Mouse (Mus musculus): ENCODE data around the gene Acp2. TPM values are rescaled to one million over a fixed set of nuclear protein-coding genes. Genes with fewer than 3 reads are reported as not detected.

Gene Acp2
- polyA plus RNA-seq, 1 experiment from 2014 or later, result 39.0 TPM

DNA sequence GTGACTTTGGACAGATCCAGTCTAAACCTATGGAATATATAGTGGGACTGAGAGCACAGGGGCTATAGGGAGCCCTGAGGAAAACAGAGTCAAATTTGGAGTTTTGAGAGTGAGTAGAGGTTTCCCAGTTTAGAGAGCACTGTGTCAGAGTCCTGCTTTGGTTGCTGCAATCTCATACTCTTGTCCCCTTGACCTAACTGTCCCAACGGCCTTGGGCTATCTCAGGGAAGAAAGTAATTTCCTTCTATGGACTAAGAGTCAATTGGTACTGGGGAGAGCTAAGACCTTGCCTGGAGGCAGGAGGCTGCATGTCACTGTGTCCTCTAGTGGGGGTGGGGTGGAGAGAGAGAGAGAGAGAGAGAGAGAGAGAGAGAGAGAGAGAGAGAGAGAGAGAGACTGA, 56.1 kb downstream of the Acp2 start:
- no peak overlapping the region for H3K27ac ChIP-seq (ENCODE audit: low read length)
- no peaks in the 10 kb centered on the region for H3K36me3 ChIP-seq (ENCODE audit: control insufficient read depth, insufficient read depth)
- no peaks in the 10 kb centered on the region for H3K9me3 ChIP-seq (ENCODE audit: control insufficient read depth, low read length)
- H3K9ac ChIP-seq (replicated peaks; ENCODE audit: low read depth, low read length), result no peak overlapping the region
- no peaks in the 10 kb centered on the region for H3K27me3 ChIP-seq (replicated peaks; ENCODE audit: control insufficient read depth, insufficient read depth, low read length)
- no peak for ATAC-seq
- no peak overlapping the region for H3K4me2 ChIP-seq (ENCODE audit: low read length)
- peaks cover 28% of the 10 kb centered on the region for H3K4me1 ChIP-seq (replicated peaks; ENCODE audit: control insufficient read depth, insufficient read depth, low read length)
- no peak overlapping the region for H3K4me3 ChIP-seq (replicated peaks; ENCODE audit: low read length)
- WGBS, result 73% methylated on average over 1 of the region's 1 CpGs

DNA sequence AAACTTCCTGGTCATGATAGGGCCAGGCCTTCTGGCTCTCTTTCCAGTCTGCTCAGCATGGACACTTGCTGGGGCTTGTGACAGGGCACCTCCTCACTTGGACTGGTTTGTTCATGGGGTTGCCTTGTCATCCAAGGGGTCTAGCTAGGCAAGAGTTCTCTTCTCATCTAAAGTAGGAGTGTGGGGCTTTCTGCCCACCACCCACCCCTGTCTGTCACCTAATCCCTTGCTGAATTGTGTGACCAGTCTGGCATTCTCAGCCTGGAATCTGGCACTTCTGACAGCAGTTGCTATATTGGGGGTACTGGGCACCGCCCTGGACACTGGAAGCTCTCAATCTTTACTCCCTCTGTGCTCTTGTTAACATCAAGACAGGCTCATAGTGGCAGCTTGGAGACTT, 56.8 kb downstream of the Acp2 start:
- no peak overlapping the region for H3K9ac ChIP-seq (replicated peaks; ENCODE audit: low read depth, low read length)
- H3K36me3 ChIP-seq (ENCODE audit: control insufficient read depth, insufficient read depth), result no peaks in the 10 kb centered on the region
- no peak overlapping the region for H3K27ac ChIP-seq (ENCODE audit: low read length)
- H3K4me3 ChIP-seq (replicated peaks; ENCODE audit: low read length), result no peak overlapping the region
- H3K9me3 ChIP-seq (ENCODE audit: control insufficient read depth, low read length), result no peaks in the 10 kb centered on the region
- H3K4me2 ChIP-seq (ENCODE audit: low read length), result no peak overlapping the region
- H3K4me1 ChIP-seq (replicated peaks; ENCODE audit: control insufficient read depth, insufficient read depth, low read length), result peaks cover 33% of the 10 kb centered on the region
- WGBS, result 95% methylated on average over 1 of the region's 1 CpGs
- no peak for ATAC-seq
- no peaks in the 10 kb centered on the region for H3K27me3 ChIP-seq (replicated peaks; ENCODE audit: control insufficient read depth, insufficient read depth, low read length)

Other genes starting within 250 kb of the Acp2 start
- gene Rapsn, start 167.3 kb upstream of the Acp2 start, polyA plus RNA-seq (2015; fragmentation: Nextera tagmentation; extraction: Ambion mirVana), result 0.51 and 0.86 TPM in 2 replicates
- gene Psmc3, start 148.9 kb upstream of the Acp2 start, polyA plus RNA-seq (2015; fragmentation: Nextera tagmentation; extraction: Ambion mirVana), result 236 and 238 TPM in 2 replicates
- gene Slc39a13, start 132.5 kb upstream of the Acp2 start, polyA plus RNA-seq (2015; fragmentation: Nextera tagmentation; extraction: Ambion mirVana), result 23.1 and 33.3 TPM in 2 replicates
- 1.7 and 1.9 TPM in 2 replicates for gene Spi1, start 120.5 kb upstream of the Acp2 start, polyA plus RNA-seq (2015; fragmentation: Nextera tagmentation; extraction: Ambion mirVana)
- not detected in 2 replicates for gene Mybpc3, start 84.7 kb upstream of the Acp2 start, polyA plus RNA-seq (2015; fragmentation: Nextera tagmentation; extraction: Ambion mirVana)
- 49.3 and 59.4 TPM in 2 replicates for gene Madd, start 19.0 kb upstream of the Acp2 start, polyA plus RNA-seq (2015; fragmentation: Nextera tagmentation; extraction: Ambion mirVana)
- gene Nr1h3, start 51 bp upstream of the Acp2 start, polyA plus RNA-seq (2015; fragmentation: Nextera tagmentation; extraction: Ambion mirVana), result 2.4 and 2.6 TPM in 2 replicates
- 16.6 and 17.0 TPM in 2 replicates for gene Ddb2, start 34.1 kb downstream of the Acp2 start, polyA plus RNA-seq (2015; fragmentation: Nextera tagmentation; extraction: Ambion mirVana)
- 19.2 and 20.4 TPM in 2 replicates for gene Pacsin3, start 53.1 kb downstream of the Acp2 start, polyA plus RNA-seq (2015; fragmentation: Nextera tagmentation; extraction: Ambion mirVana)
- gene Arfgap2, start 62.1 kb downstream of the Acp2 start, polyA plus RNA-seq (2015; fragmentation: Nextera tagmentation; extraction: Ambion mirVana), result 77.5 and 77.7 TPM in 2 replicates
- 163 and 187 TPM in 2 replicates for gene 1110051M20Rik, start 241.8 kb downstream of the Acp2 start, polyA plus RNA-seq (2015; fragmentation: Nextera tagmentation; extraction: Ambion mirVana)

Measured in forebrain, embryonic 16.5 days (tissue).